Mouse (Mus musculus): ENCODE results near the gene Pax5.

DNA sequence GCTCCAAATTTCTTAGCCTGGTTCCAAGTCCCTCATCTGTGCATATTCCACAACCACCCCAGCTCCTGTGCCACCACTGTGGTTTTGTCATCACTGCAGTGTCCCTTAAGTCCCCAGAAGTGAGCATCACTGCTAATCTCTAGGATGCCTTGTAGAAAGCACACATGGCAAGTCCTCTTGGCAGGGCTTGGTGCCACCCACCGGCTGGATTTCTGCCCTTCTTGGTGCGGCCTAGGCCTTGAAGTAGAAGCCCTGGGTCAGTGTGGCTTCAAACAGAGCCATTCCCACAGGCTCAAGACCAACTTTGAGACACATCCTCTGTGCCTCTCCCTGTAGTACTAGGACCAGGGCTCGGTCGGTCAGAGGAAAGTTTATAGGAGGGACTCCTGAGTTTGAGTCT lies 174.6 kb downstream of the Pax5 start:
- no peak for TF ChIP-seq CTCF (IDR thresholded peaks at IDR 0.05; ENCODE audit: low read depth)
- no peak for TF ChIP-seq EP300 (optimal IDR thresholded peaks at IDR 0.05)
